Mouse (Mus musculus): ENCODE measurements around the gene Pgm3. TPM values are rescaled to one million over a fixed set of nuclear protein-coding genes. Genes with fewer than 3 reads are reported as not detected.

The Pgm3 gene
- polyA plus RNA-seq (2021; fragmentation: Nextera tagmentation), result 12.0 and 13.4 TPM in 2 replicates
- long read RNA-seq, experiment 1, transcript Pgm3-201 (13 exons, 2,666 nt), result major isoform, 31 of 41 reads
- long read RNA-seq, experiment 1, partial matches to known transcripts, result 6 of 41 reads
- long read RNA-seq, experiment 1, other reads (novel, unspliced or antisense), result 1 of 41 reads
- long read RNA-seq, experiment 2, transcript Pgm3-201 (13 exons, 2,666 nt), result major isoform, 99 of 121 reads
- long read RNA-seq, experiment 2, transcript Pgm3-203 (12 exons, 2,116 nt), result minor isoform, 10 of 121 reads
- long read RNA-seq, experiment 2, partial matches to known transcripts, result 5 of 121 reads
- long read RNA-seq, experiment 2, other reads (novel, unspliced or antisense), result 7 of 121 reads

GRCm38 (mm10) chr9:86571540-86572135, at the start of gene Pgm3, which contains the start of gene Rwdd2a:
Gene Pgm3, minus strand, starts transcription at chr9:86571842.
Gene Rwdd2a, plus strand, starts transcription at chr9:86571991.

Other genes with a start within 250 kb of the Pgm3 start
- 2.4 and 2.8 TPM in 2 replicates for gene Ube2cbp, start 106.9 kb downstream of the Pgm3 start, polyA plus RNA-seq (2021; fragmentation: Nextera tagmentation)
- gene Dop1a, start 104.7 kb downstream of the Pgm3 start, polyA plus RNA-seq (2021; fragmentation: Nextera tagmentation), result 6.1 and 7.1 TPM in 2 replicates
- gene Rwdd2a, start 149 bp upstream of the Pgm3 start, polyA plus RNA-seq (2021; fragmentation: Nextera tagmentation), result 59.9 and 63.3 TPM in 2 replicates
- gene Me1, start 124.1 kb upstream of the Pgm3 start, polyA plus RNA-seq (2021; fragmentation: Nextera tagmentation), result 21.2 and 23.2 TPM in 2 replicates
- 2.3 and 2.5 TPM in 2 replicates for gene Prss35, start 171.8 kb upstream of the Pgm3 start, polyA plus RNA-seq (2021; fragmentation: Nextera tagmentation)

Measured in layer of hippocampus, adult 6 months (tissue).